Mouse (Mus musculus): ENCODE results near the gene Pkm. TPM values are rescaled to one million over a fixed set of nuclear protein-coding genes. Genes with fewer than 3 reads are reported as not detected.

Pkm gene
- polyA plus RNA-seq (2012; rRNA removed; ENCODE audit: low replicate concordance) = 808 and 1,016 TPM in 2 replicates

GRCm38 (mm10) chr9:59655958-59656634, at the start of gene Pkm:
TSS of gene Pkm (plus strand) at chr9:59656368.

GRCm38 (mm10) chr9:59616622-59617306, 39.4 kb upstream of the Pkm start, which contains the start of gene Parp6:
TSS of gene Parp6 (plus strand) at chr9:59617284.

DNA sequence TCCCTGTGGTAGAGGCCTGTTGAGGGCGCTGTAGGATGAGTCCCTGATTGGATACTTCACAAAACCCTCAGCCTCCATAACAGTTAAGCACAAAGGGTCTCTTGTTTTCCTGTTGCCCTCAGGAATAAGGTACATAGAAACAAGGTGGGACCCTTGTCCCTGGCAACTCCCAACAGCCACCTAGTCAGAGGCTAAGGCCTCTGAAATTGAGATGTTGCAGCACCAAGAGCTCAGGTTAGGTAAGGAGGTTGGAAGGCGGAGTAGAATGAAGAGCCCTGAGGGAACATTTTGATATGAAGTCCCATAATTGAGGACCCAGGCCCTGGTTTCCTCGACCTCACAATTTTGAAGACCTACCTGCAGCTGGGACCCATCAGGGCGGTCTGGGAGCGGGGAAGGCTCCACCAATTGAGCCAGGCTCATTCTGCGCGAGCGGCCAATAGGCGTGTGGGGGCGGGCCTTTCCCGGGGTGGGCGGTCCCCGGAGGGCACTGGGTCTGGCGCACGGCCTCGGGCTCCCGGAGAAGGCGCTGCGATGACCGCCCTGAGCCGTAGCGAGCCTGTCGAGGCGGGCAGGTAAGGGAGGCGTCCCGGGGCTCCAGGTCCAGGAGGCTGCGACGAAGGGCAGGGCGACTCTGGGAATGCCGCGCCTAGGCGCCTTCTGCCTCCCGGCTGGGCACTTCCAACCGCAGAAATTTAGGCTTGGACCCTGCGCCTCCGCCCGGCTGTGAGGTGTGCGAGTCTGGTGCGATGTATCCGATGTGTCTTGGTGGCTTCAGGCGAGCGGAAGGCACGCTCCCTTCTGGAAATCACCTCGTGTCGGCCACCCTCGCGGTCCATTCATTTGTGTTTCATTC, 23.7 kb downstream of the Pkm start, which contains the start of gene Gramd2:
Gene Gramd2 (plus strand): TSS at position 467 of the 856 bp plus-strand sequence.

Other genes starting within 250 kb of the Pkm start
- 26.5 and 26.8 TPM in 2 replicates for gene Arih1, start 169.8 kb upstream of the Pkm start, polyA plus RNA-seq (2012; rRNA removed; ENCODE audit: low replicate concordance)
- 128 and 151 TPM in 2 replicates for gene Hexa, start 116.8 kb upstream of the Pkm start, polyA plus RNA-seq (2012; rRNA removed; ENCODE audit: low replicate concordance)
- gene Tmem202, start 116.5 kb upstream of the Pkm start, polyA plus RNA-seq (2012; rRNA removed; ENCODE audit: low replicate concordance) = 0.90 and 1.0 TPM in 2 replicates
- 0.24 TPM in 1 of 2 replicates, not detected in the other for gene Celf6, start 78.5 kb upstream of the Pkm start, polyA plus RNA-seq (2012; rRNA removed; ENCODE audit: low replicate concordance)
- 42.0 and 45.4 TPM in 2 replicates for gene Parp6, start 39.1 kb upstream of the Pkm start, polyA plus RNA-seq (2012; rRNA removed; ENCODE audit: low replicate concordance)
- 1.0 and 1.5 TPM in 2 replicates for gene Gramd2, start 23.8 kb downstream of the Pkm start, polyA plus RNA-seq (2012; rRNA removed; ENCODE audit: low replicate concordance)
- gene Senp8, start 94.3 kb downstream of the Pkm start, polyA plus RNA-seq (2012; rRNA removed; ENCODE audit: low replicate concordance) = 5.8 and 6.8 TPM in 2 replicates
- 5.1 and 7.5 TPM in 2 replicates for gene Myo9a, start 94.5 kb downstream of the Pkm start, polyA plus RNA-seq (2012; rRNA removed; ENCODE audit: low replicate concordance)

Measured in subcutaneous adipose tissue, adult 2 months (tissue).